7 mouse cellular contexts compared by ENCODE assay signal in the genomic region with DNA sequence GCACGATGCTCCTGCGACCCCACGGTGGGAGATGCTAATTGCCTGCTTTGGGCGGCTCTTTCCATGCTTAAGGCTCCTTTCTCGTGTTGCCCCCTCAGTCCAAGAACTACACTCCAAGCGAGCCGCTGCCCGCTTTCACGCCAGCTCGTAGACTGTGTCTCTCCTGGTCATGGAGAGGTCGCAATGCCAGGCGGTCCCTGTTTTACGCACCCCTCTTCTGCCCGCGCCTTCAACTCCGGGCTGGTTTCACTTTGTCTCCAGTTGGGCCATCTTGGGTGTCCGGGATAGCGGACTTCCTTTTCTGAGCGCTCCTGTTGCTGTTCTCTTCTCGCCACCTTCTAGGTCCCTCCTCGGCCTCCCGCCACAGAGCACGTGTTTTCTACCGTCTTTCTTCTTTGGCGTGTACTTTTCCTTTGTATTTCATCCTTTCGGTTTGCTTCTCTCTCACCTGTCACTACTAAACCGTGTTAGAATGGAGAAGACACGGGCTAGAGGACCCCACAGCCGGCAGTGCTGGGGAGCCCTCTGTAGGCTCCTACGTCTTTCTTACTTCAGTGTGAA. TPM values are rescaled to one million over a fixed set of nuclear protein-coding genes. Genes with fewer than 3 reads are reported as not detected.
A peak's percentile ranks its signal among the peaks of the same experiment; 100 is the strongest.
DNase-seq lines count a peak whose midpoint lies in the region; ATAC-seq and TF ChIP-seq lines count a peak whose summit lies in the region.

No protein-coding gene starts in this region.

- peak; percentile 23 for DNase-seq in thymus, adult 2 months
- no peak for DNase-seq in thymus, postnatal 4 days
- DNase-seq in heart, postnatal 10 days, result peak; percentile 25 to 49
- no peak for DNase-seq in liver, adult 2 months (ENCODE audit: extremely low read depth, low read depth, low spot score)
- DNase-seq in left cerebral cortex, adult 9 months (ENCODE audit: low spot score in 2 of 2), result no peak

- H3K36me3 ChIP-seq in thymus, adult 2 months (ENCODE audit: control insufficient read depth, insufficient read depth, low read length), result no peaks in the 10 kb centered on the region
- H3K36me3 ChIP-seq in liver, adult 2 months (ENCODE audit: control insufficient read depth, insufficient read depth, low read length), result no peaks in the 10 kb centered on the region
- H3K36me3 ChIP-seq in midbrain, embryonic 15.5 days (replicated peaks), result no peaks in the 10 kb centered on the region

- intact Hi-C loops in heart, postnatal 10 days (cut with DNase I), result loop anchor here (2.0 kb wide), 3 partner anchors 94 to 122 kb away; no protein-coding TSS in a partner anchor

- H3K27ac ChIP-seq in thymus, adult 2 months (ENCODE audit: control insufficient read depth, insufficient read depth, low read length), result no peak overlapping the region
- H3K27ac ChIP-seq in cortical plate, adult 2 months (ENCODE audit: insufficient read depth, low read length), result no peak overlapping the region
- H3K27ac ChIP-seq in liver, adult 2 months (replicated peaks; ENCODE audit: insufficient read depth, low read depth, low read length), result no peak overlapping the region
- H3K27ac ChIP-seq in midbrain, embryonic 15.5 days, result no peak overlapping the region

- H3K4me2 ChIP-seq in midbrain, embryonic 15.5 days, result peak overlapping the region; percentile 73

- no peaks in the 10 kb centered on the region for H3K9me3 ChIP-seq in midbrain, embryonic 15.5 days

- H3K79me2 ChIP-seq in liver, adult 2 months (ENCODE audit: control insufficient read depth, insufficient read depth, low read length), result no peaks in the 10 kb centered on the region

- 1% methylated on average over 30 of the region's 30 CpGs for WGBS in thymus, adult 2 months
- WGBS in liver, adult 2 months, result 4% methylated on average over 30 of the region's 30 CpGs
- WGBS in midbrain, embryonic 15.5 days, result 3% methylated on average over 30 of the region's 30 CpGs

- peak overlapping the region; percentile 55 for H3K4me3 ChIP-seq in thymus, adult 2 months (ENCODE audit: control insufficient read depth, insufficient read depth, low read length)
- peak overlapping the region; percentile 30 for H3K4me3 ChIP-seq in cortical plate, adult 2 months (ENCODE audit: insufficient read depth, low read length)
- peak overlapping the region; percentile 70 for H3K4me3 ChIP-seq in liver, adult 2 months (ENCODE audit: insufficient read depth, low read depth, low read length)
- H3K4me3 ChIP-seq in midbrain, embryonic 15.5 days, result peak overlapping the region; percentile 36

- peaks cover 12% of the 10 kb centered on the region; the same call in 1 of the 2 replicates for H3K27me3 ChIP-seq in thymus, adult 2 months (ENCODE audit: control insufficient read depth, insufficient read depth, low read length)
- H3K27me3 ChIP-seq in liver, adult 2 months (ENCODE audit: control insufficient read depth, insufficient read depth, low read length), result peaks cover 3% of the 10 kb centered on the region; the same call in 1 of the 2 replicates
- H3K27me3 ChIP-seq in midbrain, embryonic 15.5 days (replicated peaks), result 0 out of 2 replicates have a peak, but pooled peaks cover 5% of the 10 kb centered on the region

- peak; percentile 42 for ATAC-seq in midbrain, embryonic 15.5 days (replicated peaks)

- peaks cover 4% of the 10 kb centered on the region; the same call in 1 of the 2 replicates for H3K4me1 ChIP-seq in thymus, adult 2 months (replicated peaks; ENCODE audit: control insufficient read depth, insufficient read depth, low read length)
- no peaks in the 10 kb centered on the region for H3K4me1 ChIP-seq in cortical plate, adult 2 months (ENCODE audit: control insufficient read depth, insufficient read depth, low read length)
- no peaks in the 10 kb centered on the region for H3K4me1 ChIP-seq in liver, adult 2 months (ENCODE audit: control insufficient read depth, insufficient read depth, low read length)
- peaks cover 48% of the 10 kb centered on the region for H3K4me1 ChIP-seq in midbrain, embryonic 15.5 days

- no peak; the same call in 1 of the 2 replicates for TF ChIP-seq POLR2A in thymus, adult 2 months (IDR thresholded peaks at IDR 0.05; ENCODE audit: control insufficient read depth, extremely low read depth, insufficient read depth, low read length, poor library complexity)
- no peak for TF ChIP-seq POLR2A in cortical plate, adult 2 months (IDR thresholded peaks at IDR 0.05; ENCODE audit: extremely low read depth, insufficient read depth, low read length)
- no peak for TF ChIP-seq POLR2A in liver, adult 2 months (IDR thresholded peaks at IDR 0.05; ENCODE audit: extremely low read depth, insufficient read depth, low read length)

- no peak for TF ChIP-seq CTCF in thymus, adult 2 months (IDR thresholded peaks at IDR 0.05; ENCODE audit: borderline replicate concordance, control insufficient read depth, extremely low read depth, insufficient read depth, low read length, poor library complexity)
- TF ChIP-seq CTCF in cortical plate, adult 2 months (IDR thresholded peaks at IDR 0.05; ENCODE audit: extremely low read depth, insufficient read depth, low read length), result no peak
- TF ChIP-seq CTCF in liver, adult 2 months (IDR thresholded peaks at IDR 0.05; ENCODE audit: low read depth, low read length), result no peak

- H3K9ac ChIP-seq in liver, adult 2 months (ENCODE audit: low read depth, low read length), result peak overlapping the region; percentile 45; the same call in 1 of the 2 replicates
- peak overlapping the region; percentile 46 for H3K9ac ChIP-seq in midbrain, embryonic 15.5 days

RNA-seq across cellular contexts. Expression of a gene that starts 46.9 kb away (rescaled TPM):
- polyA plus RNA-seq in thymus, adult 2 months (2012; rRNA removed), result 15.8 and 16.1 TPM in 2 replicates
- polyA plus RNA-seq in cortical plate, adult 2 months (2012; rRNA removed), result 14.0 and 15.5 TPM in 2 replicates
- total RNA-seq in heart, postnatal 10 days (2021), result 10 to 100 TPM; 17.8 to 19.1 TPM
- 5.4 and 6.3 TPM in 2 replicates for total RNA-seq in liver, adult 2 months (2014; rRNA removed)
- polyA plus RNA-seq in liver, adult 2 months (2012; rRNA removed), result 1.7 and 1.8 TPM in 2 replicates
- 31.6 and 32.6 TPM in 2 replicates for polyA plus RNA-seq in midbrain, embryonic 15.5 days (2015; fragmentation: Nextera tagmentation; extraction: Ambion mirVana)

Comparison
In these comparisons a context has a peak if more than half of its experiments do, and no peak if none do; other contexts are left out.
1. DNase-seq: peak in thymus, adult 2 months (single experiment) and heart, postnatal 10 days (2 of 2); none in thymus, postnatal 4 days (single experiment), liver, adult 2 months (single experiment) and left cerebral cortex, adult 9 months (0 of 2).
2. Peak in every context shown above with its lines, with median percentiles within 50 percentile points of each other: H3K4me3 ChIP-seq.